Mouse (Mus musculus) lung, postnatal 0 days (tissue): ENCODE data around the gene Dock7.

Source experiments
- CTCF ChIP-seq: IDR thresholded peaks from 2 replicates; pipeline ENCODE4 v1.5.1; 2016; ENCODE audit warnings: antibody characterized with exemption, mild to moderate bottlenecking
- EP300 ChIP-seq: IDR thresholded peaks from 2 replicates; pipeline ENCODE4 v1.6.1; 2016; ENCODE audit warnings: antibody characterized with exemption, mild to moderate bottlenecking, control low read depth

DNA sequence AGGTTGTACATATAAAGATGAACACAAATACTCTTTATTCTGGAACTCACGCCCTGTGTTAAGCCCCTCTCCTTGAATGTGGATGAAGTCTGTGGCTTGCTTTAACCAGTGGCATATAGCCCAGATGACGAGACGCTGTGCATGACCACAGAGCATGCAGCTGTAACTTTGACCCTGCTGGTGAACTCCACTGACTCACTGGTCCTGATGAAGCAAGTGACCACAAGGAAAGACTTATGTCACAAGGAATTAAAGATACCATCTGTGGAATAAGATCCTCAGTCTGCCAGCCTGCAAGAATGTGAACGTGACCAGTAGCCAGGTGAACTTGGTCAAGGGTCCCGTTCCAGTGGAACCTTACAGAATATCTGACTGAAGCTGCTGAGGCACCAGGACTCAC is 37.8 kb upstream of the Dock7 start:
- TF ChIP-seq CTCF (no peak), EP300 (no peak)
